Mouse (Mus musculus): ENCODE measurements around the gene Dnal1. TPM values are rescaled to one million over a fixed set of nuclear protein-coding genes. Genes with fewer than 3 reads are reported as not detected.

Dnal1 gene
- total and polyA plus RNA-seq, 3 experiments, result 1.3 to 1.7 TPM; not detected in 1

GRCm38 (mm10) chr12:84172216-84172615, 58.0 kb downstream of the Dnal1 start:
- Histone ChIP-seq H3K36me3 (ENCODE audit: control insufficient read depth in 1 of 2, insufficient read depth in 2 of 2, low read length in 2 of 2) (peaks cover 15 to 18% of the 10 kb centered on the region in 2 experiments), H3K27me3 (ENCODE audit: control insufficient read depth in 1 of 2, insufficient read depth in 2 of 2, low read length in 2 of 2) (no peaks in the 10 kb centered on the region), H3K27ac (ENCODE audit: control insufficient read depth, low read depth, low read length) (no peak overlapping the region), H3K4me1 (ENCODE audit: control insufficient read depth in 1 of 2, insufficient read depth in 2 of 2, low read length in 2 of 2) (peaks cover 12 to 19% of the 10 kb centered on the region in 2 experiments), H3K79me2 (ENCODE audit: control insufficient read depth, insufficient read depth, low read length, poor library complexity) (peaks cover 65% of the 10 kb centered on the region), H3K9me3 (replicated peaks; ENCODE audit: insufficient read depth, low read length) (no peaks in the 10 kb centered on the region), H3K9ac (ENCODE audit: control insufficient read depth, low read depth, low read length, poor library complexity, severe bottlenecking) (no peak overlapping the region), H3K4me3 (ENCODE audit: control insufficient read depth in 1 of 2, insufficient read depth in 1 of 2, low read depth in 2 of 2, low read length in 2 of 2) (no peak overlapping the region)
- no peak for DNase-seq (ENCODE audit: low read depth, low spot score)
- TF ChIP-seq E2F4 (IDR thresholded peaks at IDR 0.05; ENCODE audit: borderline replicate concordance, low read depth, low read length) (no peak), SIN3A (IDR thresholded peaks at IDR 0.05; ENCODE audit: low read length) (0 out of 2 replicates have a peak, but pooled peaks have one; percentile 17), POLR2A (IDR thresholded peaks at IDR 0.05; ENCODE audit: control insufficient read depth in 1 of 2, insufficient read depth in 1 of 2, low read depth in 1 of 2, low read length in 2 of 2, poor library complexity in 1 of 2) (no peak), ZNF384 (IDR thresholded peaks at IDR 0.05; ENCODE audit: low read depth, low read length) (peak; percentile 93), MXI1 (IDR thresholded peaks at IDR 0.05; ENCODE audit: low read depth, low read length) (0 out of 2 replicates have a peak, but pooled peaks have one; percentile 22), GATA1 (IDR thresholded peaks at IDR 0.05; ENCODE audit: low read depth, low read length) (no peak), GABPA (IDR thresholded peaks at IDR 0.05; ENCODE audit: low read depth, low read length) (no peak), KAT2A (conservative IDR thresholded peaks at IDR 0.05; ENCODE audit: low read depth, low read length) (no peak)

DNA sequence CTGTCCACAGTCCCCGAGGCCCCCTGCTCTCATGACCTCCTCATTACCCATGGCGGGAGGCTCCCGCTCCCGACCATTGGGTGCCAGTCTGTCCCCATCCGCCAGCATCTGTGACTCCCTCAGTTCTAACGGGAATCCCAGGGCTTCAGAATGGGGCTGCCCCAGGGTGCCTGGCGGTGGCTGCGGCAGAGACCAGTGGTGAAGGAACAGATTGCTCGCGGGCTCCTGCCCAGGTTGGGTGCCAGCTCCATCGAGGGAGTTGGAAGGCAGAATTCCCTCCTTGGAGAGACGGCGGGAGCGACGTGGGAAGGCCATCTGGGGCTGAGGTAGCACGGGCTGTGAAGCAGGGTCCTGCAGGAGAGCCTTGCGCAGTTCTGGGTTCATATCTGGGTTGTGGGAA, 58.7 kb downstream of the Dnal1 start:
- peaks cover 15 to 25% of the 10 kb centered on the region in 2 experiments for H3K36me3 ChIP-seq (ENCODE audit: control insufficient read depth in 1 of 2, insufficient read depth in 2 of 2, low read length in 2 of 2)
- H3K79me2 ChIP-seq (ENCODE audit: control insufficient read depth, insufficient read depth, low read length, poor library complexity), result peaks cover 66% of the 10 kb centered on the region

DNA sequence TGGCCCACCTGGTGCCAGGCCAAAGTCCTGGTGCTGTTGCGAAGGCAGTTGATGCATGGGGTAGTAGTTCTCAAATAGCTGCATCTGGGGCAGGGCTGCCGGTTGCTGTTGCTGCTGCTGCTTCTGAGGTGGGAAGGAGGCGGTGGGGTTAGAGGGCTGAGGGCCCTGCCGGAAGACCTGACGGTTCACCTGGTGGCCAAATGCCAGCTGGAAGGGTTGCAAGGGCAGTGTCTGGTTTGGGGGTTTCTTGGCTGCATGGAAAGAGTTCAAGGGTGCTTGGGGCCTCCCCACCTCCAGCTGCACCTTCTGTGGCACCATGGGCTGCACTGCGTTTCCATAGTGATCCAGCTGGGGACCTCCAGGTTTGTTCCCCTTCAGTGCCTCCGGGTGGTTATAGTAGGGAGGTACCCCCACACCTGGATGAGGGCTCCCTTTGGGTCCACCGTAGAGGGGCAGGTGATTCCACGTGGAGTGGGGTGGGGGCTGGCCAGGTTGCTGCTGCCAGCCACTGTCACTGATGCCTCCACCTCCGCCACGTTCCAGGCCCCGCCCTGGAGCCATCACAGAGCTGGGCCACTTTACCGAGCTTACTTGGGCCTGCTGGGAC, 59.2 kb downstream of the Dnal1 start:
- no peak for DNase-seq (ENCODE audit: low read depth, low spot score)
- H3K4me1 ChIP-seq (ENCODE audit: control insufficient read depth in 1 of 2, insufficient read depth in 2 of 2, low read length in 2 of 2), result peaks cover 24 to 31% of the 10 kb centered on the region in 2 experiments
- peaks cover 68% of the 10 kb centered on the region for H3K79me2 ChIP-seq (ENCODE audit: control insufficient read depth, insufficient read depth, low read length, poor library complexity)
- H3K27me3 ChIP-seq (ENCODE audit: control insufficient read depth in 1 of 2, insufficient read depth in 2 of 2, low read length in 2 of 2), result no peaks in the 10 kb centered on the region
- no peak overlapping the region for H3K4me3 ChIP-seq (ENCODE audit: control insufficient read depth in 1 of 2, insufficient read depth in 1 of 2, low read depth in 2 of 2, low read length in 2 of 2)
- no peak for TF ChIP-seq MAZ (IDR thresholded peaks at IDR 0.05; ENCODE audit: low read depth, low read length)
- no peak for TF ChIP-seq TAL1 (IDR thresholded peaks at IDR 0.05; ENCODE audit: low read length)
- no peak for TF ChIP-seq USF2 (IDR thresholded peaks at IDR 0.05; ENCODE audit: borderline replicate concordance in 1 of 2, insufficient read depth in 1 of 2, low read depth in 1 of 2, low read length in 2 of 2)
- no peak for TF ChIP-seq MXI1 (IDR thresholded peaks at IDR 0.05; ENCODE audit: low read depth, low read length)
- no peak for TF ChIP-seq MAFK (IDR thresholded peaks at IDR 0.05; ENCODE audit: borderline replicate concordance, low read depth, low read length)
- TF ChIP-seq CTCF (IDR thresholded peaks at IDR 0.05 in 2 of 3, conservative IDR thresholded peaks at IDR 0.05 in 1 of 3; ENCODE audit: control insufficient read depth in 1 of 3, insufficient read depth in 1 of 3, low read depth in 2 of 3, low read length in 3 of 3, poor library complexity in 1 of 3, severe bottlenecking in 1 of 3), result no peak
- TF ChIP-seq GABPA (IDR thresholded peaks at IDR 0.05; ENCODE audit: low read depth, low read length), result no peak
- no peak for TF ChIP-seq USF1 (IDR thresholded peaks at IDR 0.05; ENCODE audit: low read depth, low read length)
- TF ChIP-seq NRF1 (IDR thresholded peaks at IDR 0.05; ENCODE audit: insufficient read depth, low read depth, low read length, poor library complexity, severe bottlenecking), result no peak
- no peak for TF ChIP-seq E2F4 (IDR thresholded peaks at IDR 0.05; ENCODE audit: borderline replicate concordance, low read depth, low read length)
- no peak for TF ChIP-seq ZMIZ1 (IDR thresholded peaks at IDR 0.05; ENCODE audit: low read depth, low read length)
- TF ChIP-seq TCF12 (IDR thresholded peaks at IDR 0.05; ENCODE audit: low read depth, low read length), result no peak
- no peak for TF ChIP-seq NELFE (IDR thresholded peaks at IDR 0.05; ENCODE audit: low read depth, low read length)
- TF ChIP-seq KAT2A (conservative IDR thresholded peaks at IDR 0.05; ENCODE audit: low read depth, low read length), result no peak
- no peak for TF ChIP-seq UBTF (IDR thresholded peaks at IDR 0.05; ENCODE audit: borderline replicate concordance, insufficient read depth, low read depth, low read length)
- TF ChIP-seq POLR2AphosphoS2 (IDR thresholded peaks at IDR 0.05; ENCODE audit: low read length), result no peak
- no peak for TF ChIP-seq CHD2 (IDR thresholded peaks at IDR 0.05; ENCODE audit: low read length)
- no peak overlapping the region for H3K9ac ChIP-seq (ENCODE audit: control insufficient read depth, low read depth, low read length, poor library complexity, severe bottlenecking)
- no peaks in the 10 kb centered on the region for H3K9me3 ChIP-seq (replicated peaks; ENCODE audit: insufficient read depth, low read length)
- no peak overlapping the region for H3K27ac ChIP-seq (ENCODE audit: control insufficient read depth, low read depth, low read length)
- peaks cover 13 to 30% of the 10 kb centered on the region in 2 experiments for H3K36me3 ChIP-seq (ENCODE audit: control insufficient read depth in 1 of 2, insufficient read depth in 2 of 2, low read length in 2 of 2)

More for the DNA sequence above, 58.7 kb downstream of the Dnal1 start:
- Histone ChIP-seq H3K9ac (ENCODE audit: control insufficient read depth, low read depth, low read length, poor library complexity, severe bottlenecking) (no peak overlapping the region), H3K4me3 (ENCODE audit: control insufficient read depth in 1 of 2, insufficient read depth in 1 of 2, low read depth in 2 of 2, low read length in 2 of 2) (no peak overlapping the region), H3K4me1 (ENCODE audit: control insufficient read depth in 1 of 2, insufficient read depth in 2 of 2, low read length in 2 of 2) (peaks cover 18 to 25% of the 10 kb centered on the region in 2 experiments), H3K27ac (ENCODE audit: control insufficient read depth, low read depth, low read length) (no peak overlapping the region), H3K27me3 (ENCODE audit: control insufficient read depth in 1 of 2, insufficient read depth in 2 of 2, low read length in 2 of 2) (no peaks in the 10 kb centered on the region), H3K9me3 (replicated peaks; ENCODE audit: insufficient read depth, low read length) (no peaks in the 10 kb centered on the region)
- DNase-seq (ENCODE audit: low read depth, low spot score), result no peak
- TF ChIP-seq TBP (IDR thresholded peaks at IDR 0.05; ENCODE audit: low read depth, low read length) (no peak), ELF1 (IDR thresholded peaks at IDR 0.05; ENCODE audit: low read depth, low read length) (no peak), HCFC1 (IDR thresholded peaks at IDR 0.05; ENCODE audit: low read depth, low read length) (no peak)
